Mouse (Mus musculus): ENCODE measurements at regions not wholly inside any gene's neighbourhood (a gene's known extent, or its start where the extent isn't known, plus 50 kb on each side); places are given as distances from the start of the nearest gene placed in this dataset.

GRCm38 (mm10) chr5:111922991-111923701, 189.4 kb downstream of the Gm26897 start:
- H3K27me3 ChIP-seq (ENCODE audit: control insufficient read depth in 1 of 2, insufficient read depth in 2 of 2, low read length in 2 of 2): no peaks in the 10 kb centered on the region
- no peaks in the 10 kb centered on the region for H3K4me1 ChIP-seq (ENCODE audit: control insufficient read depth in 1 of 2, insufficient read depth in 2 of 2, low read length in 2 of 2)
- no peak for DNase-seq (ENCODE audit: low read depth, low spot score)
- no peaks in the 10 kb centered on the region for H3K36me3 ChIP-seq (ENCODE audit: control insufficient read depth in 1 of 2, insufficient read depth in 2 of 2, low read length in 2 of 2)
- H3K79me2 ChIP-seq (ENCODE audit: control insufficient read depth, insufficient read depth, low read length, poor library complexity): no peaks in the 10 kb centered on the region
- no peak overlapping the region for H3K9ac ChIP-seq (ENCODE audit: control insufficient read depth, low read depth, low read length, poor library complexity, severe bottlenecking)
- TF ChIP-seq MAX (IDR thresholded peaks at IDR 0.05; ENCODE audit: low read length) (no peak), RCOR1 (IDR thresholded peaks at IDR 0.05; ENCODE audit: low read depth, low read length) (no peak), POLR2AphosphoS2 (IDR thresholded peaks at IDR 0.05; ENCODE audit: low read length) (no peak), ZKSCAN1 (IDR thresholded peaks at IDR 0.05; ENCODE audit: low read depth, low read length) (no peak), CTCF (IDR thresholded peaks at IDR 0.05 in 2 of 3, conservative IDR thresholded peaks at IDR 0.05 in 1 of 3; ENCODE audit: control insufficient read depth in 1 of 3, insufficient read depth in 1 of 3, low read depth in 2 of 3, low read length in 3 of 3, poor library complexity in 1 of 3, severe bottlenecking in 1 of 3) (no peak), GABPA (IDR thresholded peaks at IDR 0.05; ENCODE audit: low read depth, low read length) (no peak), TCF12 (IDR thresholded peaks at IDR 0.05; ENCODE audit: low read depth, low read length) (no peak), EP300 (IDR thresholded peaks at IDR 0.05; ENCODE audit: low read depth in 1 of 2, low read length in 2 of 2) (no peak), JUND (IDR thresholded peaks at IDR 0.05; ENCODE audit: low read depth, low read length) (no peak), SMC3 (IDR thresholded peaks at IDR 0.05; ENCODE audit: low read depth, low read length) (no peak), MXI1 (IDR thresholded peaks at IDR 0.05; ENCODE audit: low read depth, low read length) (no peak)
- H3K4me3 ChIP-seq (ENCODE audit: control insufficient read depth in 1 of 2, insufficient read depth in 1 of 2, low read depth in 2 of 2, low read length in 2 of 2): no peak overlapping the region
- no peak overlapping the region for H3K27ac ChIP-seq (ENCODE audit: control insufficient read depth, low read depth, low read length)
- no peaks in the 10 kb centered on the region for H3K9me3 ChIP-seq (replicated peaks; ENCODE audit: insufficient read depth, low read length)

GRCm38 (mm10) chr5:111925757-111926156, 192.0 kb downstream of the Gm26897 start:
- H3K4me1 ChIP-seq (ENCODE audit: control insufficient read depth in 1 of 2, insufficient read depth in 2 of 2, low read length in 2 of 2): no peaks in the 10 kb centered on the region
- no peaks in the 10 kb centered on the region for H3K36me3 ChIP-seq (ENCODE audit: control insufficient read depth in 1 of 2, insufficient read depth in 2 of 2, low read length in 2 of 2)
- TF ChIP-seq NELFE (IDR thresholded peaks at IDR 0.05; ENCODE audit: low read depth, low read length): no peak
- no peak for TF ChIP-seq SMC3 (IDR thresholded peaks at IDR 0.05; ENCODE audit: low read depth, low read length)
- TF ChIP-seq ZNF384 (IDR thresholded peaks at IDR 0.05; ENCODE audit: low read depth, low read length): no peak
- TF ChIP-seq MAX (IDR thresholded peaks at IDR 0.05; ENCODE audit: low read length): no peak
- no peak for TF ChIP-seq MYC (IDR thresholded peaks at IDR 0.05; ENCODE audit: low read depth, low read length)
- TF ChIP-seq TAL1 (IDR thresholded peaks at IDR 0.05; ENCODE audit: low read length): no peak
- no peak for TF ChIP-seq MXI1 (IDR thresholded peaks at IDR 0.05; ENCODE audit: low read depth, low read length)
- TF ChIP-seq MEF2A (IDR thresholded peaks at IDR 0.05; ENCODE audit: extremely low read depth, insufficient replicate concordance, low read depth, low read length, poor library complexity, severe bottlenecking): no peak
- TF ChIP-seq USF2 (IDR thresholded peaks at IDR 0.05; ENCODE audit: borderline replicate concordance in 1 of 2, insufficient read depth in 1 of 2, low read depth in 1 of 2, low read length in 2 of 2): no peak
- no peak for TF ChIP-seq RCOR1 (IDR thresholded peaks at IDR 0.05; ENCODE audit: low read depth, low read length)
- TF ChIP-seq POLR2AphosphoS5 (IDR thresholded peaks at IDR 0.05; ENCODE audit: borderline replicate concordance, low read depth, low read length): no peak
- H3K27ac ChIP-seq (ENCODE audit: control insufficient read depth, low read depth, low read length): no peak overlapping the region
- H3K79me2 ChIP-seq (ENCODE audit: control insufficient read depth, insufficient read depth, low read length, poor library complexity): no peaks in the 10 kb centered on the region
- no peak overlapping the region for H3K4me3 ChIP-seq (ENCODE audit: control insufficient read depth in 1 of 2, insufficient read depth in 1 of 2, low read depth in 2 of 2, low read length in 2 of 2)
- no peaks in the 10 kb centered on the region for H3K9me3 ChIP-seq (replicated peaks; ENCODE audit: insufficient read depth, low read length)
- H3K9ac ChIP-seq (ENCODE audit: control insufficient read depth, low read depth, low read length, poor library complexity, severe bottlenecking): no peak overlapping the region
- no peaks in the 10 kb centered on the region for H3K27me3 ChIP-seq (ENCODE audit: control insufficient read depth in 1 of 2, insufficient read depth in 2 of 2, low read length in 2 of 2)
- DNase-seq (ENCODE audit: low read depth, low spot score): no peak
